Mouse (Mus musculus): Measurements from ENCODE around the gene Afg1l.

GRCm38 (mm10) chr10:42477550-42478340 is 620 bp downstream of the Afg1l start:
- TF ChIP-seq CTCF (conservative IDR thresholded peaks at IDR 0.05; ENCODE audit: insufficient read depth, insufficient read length, low read depth, low read length) (no peak), POLR2A (IDR thresholded peaks at IDR 0.05; ENCODE audit: low read depth, low read length) (no peak)

All from kidney, adult 2 months (tissue).